Mouse (Mus musculus) small intestine, adult 2 months (tissue): ENCODE measurements around the gene Kcnab2. TPM values are rescaled to one million over a fixed set of nuclear protein-coding genes. Genes with fewer than 3 reads are reported as not detected.
A peak's percentile ranks its signal among the peaks of the same experiment; 100 is the strongest.

Experiments
- H3K27ac ChIP-seq: fragments of 200-500 bp; 2 replicates; pipeline ENCODE4 v1.5.1; 2012; ENCODE audit warnings: low read depth, low read length, control low read depth, inconsistent platforms; ENCODE audit not compliant: insufficient read depth
- H3K27me3 ChIP-seq: fragments of 200-500 bp; 2 replicates; pipeline ENCODE4 v1.6.1; 2012; ENCODE audit warnings: mild to moderate bottlenecking, moderate library complexity, low read length, inconsistent platforms; ENCODE audit not compliant: control insufficient read depth, insufficient read depth
- H3K36me3 ChIP-seq: fragments of 200-500 bp; 2 replicates; pipeline ENCODE4 v1.6.1; 2012; ENCODE audit warnings: mild to moderate bottlenecking, low read length, control low read depth, inconsistent platforms; ENCODE audit not compliant: control insufficient read depth, insufficient read depth
- H3K4me1 ChIP-seq: fragments of 200-500 bp; 2 replicates; pipeline ENCODE4 v1.6.1; 2012; ENCODE audit warnings: low read length, inconsistent platforms, mixed read lengths; ENCODE audit not compliant: control insufficient read depth, insufficient read depth, insufficient read length
- H3K4me3 ChIP-seq: fragments of 200-500 bp; 2 replicates; pipeline ENCODE4 v1.5.1; 2012; ENCODE audit warnings: low read depth, mild to moderate bottlenecking, control low read depth, inconsistent platforms, low read length, moderate library complexity
- CTCF ChIP-seq: fragments of 200-500 bp; IDR thresholded peaks from 2 replicates; pipeline ENCODE4 v1.5.1; 2012; ENCODE audit warnings: low read depth, mild to moderate bottlenecking, control low read depth, inconsistent platforms, low read length, moderate library complexity, mixed read lengths; ENCODE audit not compliant: insufficient replicate concordance, insufficient read length; ENCODE audit errors: extremely low read depth
- POLR2A ChIP-seq: fragments of 200-500 bp; IDR thresholded peaks from 2 replicates; pipeline ENCODE4 v1.6.1; 2012; ENCODE audit warnings: low read depth, mild to moderate bottlenecking, control low read depth, inconsistent platforms, low read length, moderate library complexity
- WGBS: fragments of 180-500 bp; shearing (Covaris S2); methylation state at CpG from one replicate; pipeline ENCODE4 v1.1.7; 2018; 5-methylcytosine and 5-hydroxymethylcytosine counted together
- polyA plus RNA-seq: library from polyadenylated mRNA; depleted of rRNA; stranded (reverse); fragments of >200 nt; gene quantifications from 2 replicates; pipeline ENCODE4 v1.2.3, GENCODE M21; 2012

The Kcnab2 gene
- polyA plus RNA-seq, 1 experiment: 4.3 TPM

- no peaks in the 10 kb centered on the region for H3K4me1 ChIP-seq
- no peaks in the 10 kb centered on the region for H3K27me3 ChIP-seq
- no peak for TF ChIP-seq CTCF
- TF ChIP-seq POLR2A: no peak
- no peak overlapping the region for H3K4me3 ChIP-seq
- WGBS: 82% methylated on average over 17 of the region's 17 CpGs
- H3K27ac ChIP-seq: no peak overlapping the region
- H3K36me3 ChIP-seq: no peaks in the 10 kb centered on the region
Measured at GRCm38 (mm10) chr4:152392627-152393026, 85.0 kb downstream of the Kcnab2 start.

GRCm38 (mm10) chr4:152392192-152392591, 85.5 kb downstream of the Kcnab2 start:
- Histone ChIP-seq H3K4me1 (no peaks in the 10 kb centered on the region), H3K27me3 (no peaks in the 10 kb centered on the region), H3K4me3 (no peak overlapping the region), H3K27ac (no peak overlapping the region), H3K36me3 (no peaks in the 10 kb centered on the region)
- WGBS: 77% methylated on average over 5 of the region's 5 CpGs
- TF ChIP-seq POLR2A: no peak
- no peak for TF ChIP-seq CTCF

DNA sequence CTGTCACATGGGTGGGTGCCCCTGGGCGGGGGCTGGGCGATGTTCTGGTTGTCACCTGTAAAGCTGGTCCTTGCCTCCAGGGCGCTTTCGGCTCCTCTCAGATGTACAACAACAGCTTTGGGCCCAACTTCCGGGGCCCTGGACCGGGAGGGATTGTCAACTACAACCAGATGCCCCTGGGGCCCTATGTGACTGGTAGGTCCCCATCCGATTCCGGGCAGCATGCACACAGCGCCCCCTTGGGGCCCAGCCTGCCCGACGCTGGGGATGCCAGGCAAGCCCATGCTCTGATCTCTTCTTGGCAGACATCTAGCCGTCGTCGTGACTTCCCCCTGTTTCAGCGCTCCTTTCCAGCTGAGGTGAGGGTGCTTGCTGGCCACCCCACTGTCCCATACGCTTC, 92.0 kb downstream of the Kcnab2 start:
- H3K27ac ChIP-seq: no peak overlapping the region
- 50% methylated on average over 16 of the region's 16 CpGs for WGBS
- H3K27me3 ChIP-seq: no peaks in the 10 kb centered on the region
- peak; percentile 26; the same call in 1 of the 2 replicates for TF ChIP-seq CTCF
- no peak for TF ChIP-seq POLR2A
- no peaks in the 10 kb centered on the region for H3K4me1 ChIP-seq
- no peak overlapping the region for H3K4me3 ChIP-seq
- no peaks in the 10 kb centered on the region for H3K36me3 ChIP-seq

GRCm38 (mm10) chr4:152382528-152383252, 95.0 kb downstream of the Kcnab2 start:
- WGBS: 81% methylated on average over 17 of the region's 17 CpGs
- TF ChIP-seq CTCF (no peak), POLR2A (no peak)
- Histone ChIP-seq H3K4me3 (no peak overlapping the region), H3K4me1 (no peaks in the 10 kb centered on the region), H3K27me3 (no peaks in the 10 kb centered on the region), H3K27ac (no peak overlapping the region), H3K36me3 (no peaks in the 10 kb centered on the region)

DNA sequence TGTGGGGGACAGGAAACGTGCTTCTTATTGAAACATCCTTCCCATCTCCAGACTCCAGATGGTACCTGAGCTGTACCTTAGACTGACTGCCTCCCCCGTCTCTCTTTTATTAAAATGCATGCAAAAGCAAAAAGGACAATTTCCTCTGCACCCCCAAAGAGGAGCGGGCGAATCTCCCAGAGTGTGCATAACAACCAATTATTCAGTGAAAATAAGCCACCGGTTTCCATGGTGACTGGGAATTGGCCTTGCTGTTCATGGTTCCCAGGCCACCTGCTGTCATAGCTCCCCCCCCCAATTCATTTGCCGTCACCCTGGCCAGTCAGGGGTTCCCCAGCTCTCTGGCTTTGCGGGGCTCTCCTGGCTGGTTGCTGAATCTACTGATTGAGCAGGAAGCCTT, 112.4 kb downstream of the Kcnab2 start:
- WGBS: 72% methylated on average over 7 of the region's 7 CpGs
- peaks cover 10% of the 10 kb centered on the region for H3K4me1 ChIP-seq
- no peak overlapping the region for H3K4me3 ChIP-seq
- TF ChIP-seq CTCF: no peak
- no peak for TF ChIP-seq POLR2A
- H3K36me3 ChIP-seq: no peaks in the 10 kb centered on the region
- H3K27me3 ChIP-seq: no peaks in the 10 kb centered on the region
- H3K27ac ChIP-seq: no peak overlapping the region

- H3K27ac ChIP-seq: no peak overlapping the region
- no peaks in the 10 kb centered on the region for H3K36me3 ChIP-seq
- 50% methylated on average over 9 of the region's 9 CpGs for WGBS
- peaks cover 10% of the 10 kb centered on the region for H3K4me1 ChIP-seq
- no peaks in the 10 kb centered on the region for H3K27me3 ChIP-seq
- no peak for TF ChIP-seq POLR2A
- TF ChIP-seq CTCF: no peak
- H3K4me3 ChIP-seq: no peak overlapping the region
Measured at GRCm38 (mm10) chr4:152362180-152362579, 115.5 kb downstream of the Kcnab2 start.

- WGBS: 2% methylated on average over 24 of the region's 24 CpGs
- Histone ChIP-seq H3K27ac (no peak overlapping the region), H3K36me3 (no peaks in the 10 kb centered on the region), H3K4me3 (0 out of 2 replicates have a peak overlapping the region, but pooled peaks have one; percentile 11), H3K4me1 (peaks cover 10% of the 10 kb centered on the region), H3K27me3 (no peaks in the 10 kb centered on the region)
- TF ChIP-seq POLR2A (no peak), CTCF (no peak)
Measured at GRCm38 (mm10) chr4:152360855-152361254, 116.8 kb downstream of the Kcnab2 start.

GRCm38 (mm10) chr4:152359700-152360099, 118.0 kb downstream of the Kcnab2 start:
- TF ChIP-seq CTCF (no peak), POLR2A (no peak)
- Histone ChIP-seq H3K27ac (no peak overlapping the region), H3K36me3 (no peaks in the 10 kb centered on the region), H3K4me1 (peaks cover 10% of the 10 kb centered on the region), H3K4me3 (no peak overlapping the region), H3K27me3 (no peaks in the 10 kb centered on the region)
- 8% methylated on average over 11 of the region's 11 CpGs for WGBS
